Mouse (Mus musculus) neural tube, embryonic 11.5 days (tissue): ENCODE measurements around the gene Dll4. TPM values are rescaled to one million over a fixed set of nuclear protein-coding genes. Genes with fewer than 3 reads are reported as not detected.

Experiments
- ATAC-seq: fragments of 200-750 bp; cut with Nextera tagmentation; 2 replicates; pipeline ENCODE4 v1.8.0; 2017; ENCODE audit warnings: moderate number of reproducible peaks, mild to moderate bottlenecking, moderate TSS enrichment, moderate library complexity; ENCODE audit not compliant: insufficient read depth, low FRiP score, low TSS enrichment
- DNase-seq: peaks from one replicate; pipeline ENCODE4 v3.0.0-alpha.2; 2015; ENCODE audit warnings: low spot score
- H3K27ac ChIP-seq: fragments of 300-500 bp; sonication (generic); 2 replicates; pipeline ENCODE4 v1.5.1; 2014; ENCODE audit warnings: low read depth, mild to moderate bottlenecking, low read length
- H3K27me3 ChIP-seq: fragments of 300-500 bp; sonication (generic); 2 replicates; pipeline ENCODE4 v1.6.1; 2014; ENCODE audit warnings: mild to moderate bottlenecking, low read length, mixed read lengths; ENCODE audit not compliant: control insufficient read depth, insufficient read depth
- H3K36me3 ChIP-seq: fragments of 300-500 bp; sonication (generic); 2 replicates; pipeline ENCODE4 v1.6.1; 2014; ENCODE audit warnings: mild to moderate bottlenecking, low read length, moderate library complexity, mixed read lengths; ENCODE audit not compliant: control insufficient read depth, insufficient read depth
- H3K4me1 ChIP-seq: fragments of 300-500 bp; sonication (generic); 2 replicates; pipeline ENCODE4 v1.6.1; 2014; ENCODE audit warnings: low read length, mixed read lengths; ENCODE audit not compliant: control insufficient read depth, insufficient read depth
- H3K4me2 ChIP-seq: fragments of 300-500 bp; sonication (generic); 2 replicates; pipeline ENCODE4 v1.6.1; 2014; ENCODE audit warnings: low read depth, mild to moderate bottlenecking, moderate library complexity
- H3K4me3 ChIP-seq: fragments of 300-500 bp; sonication (generic); 2 replicates; pipeline ENCODE4 v1.5.1; 2014; ENCODE audit warnings: low read depth, low read length
- H3K9ac ChIP-seq: fragments of 300-500 bp; sonication (generic); 2 replicates; pipeline ENCODE4 v1.6.1; 2014; ENCODE audit warnings: mild to moderate bottlenecking, low read length
- H3K9me3 ChIP-seq: fragments of 300-500 bp; sonication (generic); 2 replicates; pipeline ENCODE4 v1.6.1; 2016; ENCODE audit warnings: low read length; ENCODE audit not compliant: control insufficient read depth
- WGBS: fragments of 180-500 bp; shearing (Covaris S2); extraction: QIAGEN DNeasy Blood & Tissue Kit; methylation state at CpG from one replicate; pipeline ENCODE4 v1.1.7; 2014; 5-methylcytosine and 5-hydroxymethylcytosine counted together
- polyA plus RNA-seq: library from polyadenylated mRNA; unstranded; fragments of >200 nt; fragmentation: Nextera tagmentation; extraction: Ambion mirVana; gene quantifications from 2 replicates; pipeline ENCODE4 v1.2.1, GENCODE M21; 2014

Gene Dll4
- 3.1 and 3.8 TPM in 2 replicates for polyA plus RNA-seq

GRCm38 (mm10) chr2:119325568-119326143 is at the start of gene Dll4:
Gene Dll4 (plus strand): TSS chr2:119325784.
- H3K9ac ChIP-seq, result peak within 1 kb of the TSS; percentile 37; the same call in 1 of the 2 replicates
- H3K9me3 ChIP-seq, result no peaks in the 10 kb centered on the region
- H3K27ac ChIP-seq, result no peak within 1 kb of the TSS
- ATAC-seq (no peak; the same call in 1 of the 2 replicates), DNase-seq (peak; percentile 62)
- H3K4me2 ChIP-seq, result peak within 1 kb of the TSS; percentile 60
- peak within 1 kb of the TSS; percentile 34 for H3K4me3 ChIP-seq
- peaks cover 97% of the 10 kb centered on the region for H3K27me3 ChIP-seq
- H3K4me1 ChIP-seq, result peaks cover 23% of the 10 kb centered on the region
- H3K36me3 ChIP-seq, result no peaks in the 10 kb centered on the region
- 1% methylated on average over 33 of the region's 33 CpGs for WGBS

DNA sequence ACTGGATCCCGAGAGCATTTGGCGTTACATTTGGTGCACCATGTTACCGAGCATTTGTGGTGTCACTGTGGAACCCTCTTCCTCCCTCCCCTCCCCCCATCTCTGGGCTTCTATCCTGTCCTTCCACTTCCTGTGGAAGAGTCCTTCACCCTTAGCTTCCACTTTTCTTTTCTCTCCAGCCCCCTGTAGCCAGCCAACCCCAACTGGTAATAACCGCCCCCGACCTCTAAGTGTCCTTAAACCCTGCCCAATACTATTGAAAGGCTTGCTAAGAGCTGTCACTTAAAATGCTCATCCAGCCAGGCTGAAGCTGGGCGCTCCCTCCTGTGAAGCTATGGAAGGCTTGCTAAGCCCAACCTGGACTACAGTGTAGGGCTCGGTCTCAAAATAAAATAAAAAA is 48.7 kb upstream of the Dll4 start:
- no peak overlapping the region for H3K9ac ChIP-seq
- no peaks in the 10 kb centered on the region for H3K36me3 ChIP-seq
- H3K9me3 ChIP-seq, result no peaks in the 10 kb centered on the region
- no peak overlapping the region for H3K4me2 ChIP-seq
- 81% methylated on average over 7 of the region's 7 CpGs for WGBS
- no peak for DNase-seq
- no peak overlapping the region for H3K27ac ChIP-seq
- no peak overlapping the region for H3K4me3 ChIP-seq
- no peak for ATAC-seq
- no peaks in the 10 kb centered on the region for H3K4me1 ChIP-seq
- H3K27me3 ChIP-seq, result no peaks in the 10 kb centered on the region

- Histone ChIP-seq H3K4me3 (no peak overlapping the region), H3K27ac (no peak overlapping the region), H3K9ac (no peak overlapping the region), H3K9me3 (no peaks in the 10 kb centered on the region), H3K4me2 (no peak overlapping the region), H3K27me3 (no peaks in the 10 kb centered on the region), H3K4me1 (no peaks in the 10 kb centered on the region), H3K36me3 (no peaks in the 10 kb centered on the region)
- DNase-seq (no peak), ATAC-seq (no peak)
- 90% methylated on average over 23 of the region's 23 CpGs for WGBS
These were observed 47.8 kb upstream of the Dll4 start for GRCm38 (mm10) chr2:119277810-119278209.

DNA sequence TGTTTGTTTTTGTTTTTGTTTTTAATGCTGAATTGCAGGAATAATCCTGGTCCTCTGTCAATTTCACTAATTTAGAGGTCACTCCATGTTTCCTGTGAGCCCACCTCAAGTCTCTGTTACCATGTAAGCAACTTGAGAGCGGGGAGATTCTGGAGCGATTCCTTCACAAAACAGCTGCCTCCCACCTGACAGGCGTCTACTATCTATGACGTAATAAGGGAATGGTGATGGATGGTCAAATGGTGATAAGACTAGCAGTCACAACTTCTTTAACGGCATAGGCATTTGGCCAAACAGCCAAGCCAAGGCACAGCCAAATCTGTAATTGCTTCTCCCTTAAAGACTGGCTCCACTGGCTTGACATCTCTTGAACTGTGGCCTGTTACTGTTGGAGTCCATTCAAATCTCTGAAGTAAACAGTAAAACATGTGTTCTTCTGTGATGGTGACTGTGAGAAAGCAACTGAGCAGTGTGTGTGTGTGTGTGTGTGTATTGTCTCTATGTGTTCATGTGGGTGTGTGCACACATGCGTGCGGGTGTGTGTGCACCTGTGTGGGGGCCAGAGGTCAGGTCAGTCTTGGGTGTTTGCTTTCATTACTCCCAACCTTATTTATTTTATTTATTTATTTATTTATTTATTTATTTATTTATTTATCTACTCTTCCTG is 43.6 kb upstream of the Dll4 start:
- 87% methylated on average over 7 of the region's 7 CpGs for WGBS
- H3K4me1 ChIP-seq, result no peaks in the 10 kb centered on the region
- no peak overlapping the region for H3K4me3 ChIP-seq
- no peak for DNase-seq
- no peak overlapping the region for H3K27ac ChIP-seq
- H3K36me3 ChIP-seq, result no peaks in the 10 kb centered on the region
- H3K9ac ChIP-seq, result no peak overlapping the region
- no peak for ATAC-seq
- no peaks in the 10 kb centered on the region for H3K27me3 ChIP-seq
- no peak overlapping the region for H3K4me2 ChIP-seq
- no peaks in the 10 kb centered on the region for H3K9me3 ChIP-seq

DNA sequence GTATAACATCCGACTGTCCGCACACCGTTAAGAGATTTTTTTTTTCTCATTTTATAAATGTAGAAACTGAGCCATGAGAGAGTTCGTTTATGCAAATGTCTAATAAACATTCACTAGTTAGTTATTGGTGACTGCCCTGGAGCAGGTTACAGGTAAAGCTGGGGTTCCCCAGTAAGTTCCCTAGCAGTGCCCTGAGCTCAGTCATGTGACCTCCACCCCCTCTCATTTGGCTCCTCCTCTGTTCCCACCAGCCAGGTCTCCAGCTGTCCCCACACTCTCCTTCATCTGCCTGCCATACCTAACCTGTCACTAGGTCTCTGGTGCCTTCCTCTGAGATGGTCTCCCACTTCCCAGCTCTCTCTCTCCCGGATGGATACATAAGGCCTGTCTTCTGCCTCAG is 38.2 kb upstream of the Dll4 start:
- Histone ChIP-seq H3K9me3 (no peaks in the 10 kb centered on the region), H3K4me3 (no peak overlapping the region), H3K36me3 (peaks cover 2% of the 10 kb centered on the region), H3K27me3 (no peaks in the 10 kb centered on the region), H3K4me2 (no peak overlapping the region), H3K4me1 (peaks cover 7% of the 10 kb centered on the region), H3K9ac (no peak overlapping the region), H3K27ac (no peak overlapping the region)
- DNase-seq, result no peak
- WGBS, result 92% methylated on average over 5 of the region's 5 CpGs
- no peak for ATAC-seq

GRCm38 (mm10) chr2:119288270-119288882 is 37.2 kb upstream of the Dll4 start, which contains the start of gene Vps18:
Gene Vps18 (plus strand): TSS chr2:119288740.
- DNase-seq, result peak; percentile 98
- no peaks in the 10 kb centered on the region for H3K27me3 ChIP-seq
- peak; percentile 93 for ATAC-seq
- H3K9me3 ChIP-seq, result no peaks in the 10 kb centered on the region
- peaks cover 7% of the 10 kb centered on the region for H3K4me1 ChIP-seq
- peak within 1 kb of the TSS; percentile 60 for H3K4me3 ChIP-seq
- H3K9ac ChIP-seq, result peak within 1 kb of the TSS; percentile 62
- peaks cover 6% of the 10 kb centered on the region for H3K36me3 ChIP-seq
- peak within 1 kb of the TSS; percentile 85 for H3K4me2 ChIP-seq
- WGBS, result under 1% methylated on average over 30 of the region's 31 CpGs
- H3K27ac ChIP-seq, result no peak within 1 kb of the TSS

DNA sequence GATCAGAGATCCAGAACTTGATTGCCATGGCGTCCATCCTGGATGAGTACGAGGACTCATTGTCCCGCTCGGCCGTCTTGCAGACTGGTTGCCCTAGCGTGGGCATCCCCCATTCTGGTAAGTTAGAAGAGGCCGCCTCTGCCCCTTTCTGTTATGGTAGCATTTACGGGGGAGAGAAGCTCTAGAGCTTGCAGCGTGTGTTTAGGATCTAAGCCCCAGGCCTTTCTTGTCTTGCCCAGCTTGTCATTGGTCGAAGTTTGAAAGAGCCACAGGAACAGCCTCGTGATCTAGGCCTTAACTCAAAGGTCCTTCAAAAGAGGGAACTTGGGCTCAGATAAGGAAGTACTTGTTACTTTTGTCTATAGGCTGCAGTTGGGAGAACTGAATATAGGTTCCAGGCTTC is 36.6 kb upstream of the Dll4 start:
- ATAC-seq, result no peak
- H3K27ac ChIP-seq, result no peak overlapping the region
- no peaks in the 10 kb centered on the region for H3K9me3 ChIP-seq
- peak overlapping the region; percentile 85 for H3K4me2 ChIP-seq
- H3K4me3 ChIP-seq, result peak overlapping the region; percentile 60
- H3K4me1 ChIP-seq, result peaks cover 7% of the 10 kb centered on the region
- 4% methylated on average over 11 of the region's 11 CpGs for WGBS
- peak overlapping the region; percentile 62 for H3K9ac ChIP-seq
- H3K36me3 ChIP-seq, result peaks cover 9% of the 10 kb centered on the region
- DNase-seq, result no peak
- H3K27me3 ChIP-seq, result no peaks in the 10 kb centered on the region

DNA sequence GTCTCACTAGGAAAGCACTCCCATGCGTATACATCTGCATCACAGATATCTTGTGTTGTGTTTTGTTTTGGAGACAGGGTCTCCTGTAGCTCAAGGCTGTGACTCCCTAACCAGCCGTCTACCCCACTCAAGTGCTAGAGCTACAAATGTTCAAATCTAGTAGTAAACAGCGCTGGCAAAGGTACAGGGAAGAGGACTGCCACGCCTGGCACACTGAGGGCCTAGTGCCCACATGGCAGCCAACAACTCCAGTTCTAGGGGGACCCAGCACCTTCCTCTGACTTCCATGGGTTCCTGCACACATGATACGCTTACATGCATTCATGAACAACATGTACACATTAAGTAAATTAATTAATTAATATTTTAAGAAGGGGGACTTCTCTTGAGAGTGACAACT is 33.3 kb upstream of the Dll4 start:
- Histone ChIP-seq H3K4me2 (no peak overlapping the region), H3K36me3 (peaks cover 12% of the 10 kb centered on the region), H3K9ac (no peak overlapping the region), H3K27me3 (no peaks in the 10 kb centered on the region), H3K4me1 (peaks cover 7% of the 10 kb centered on the region), H3K4me3 (no peak overlapping the region), H3K9me3 (no peaks in the 10 kb centered on the region), H3K27ac (no peak overlapping the region)
- no peak for DNase-seq
- no peak for ATAC-seq
- WGBS, result 95% methylated on average over 5 of the region's 5 CpGs
